Mouse (Mus musculus): Measurements from ENCODE around the gene Tada2a.

The Tada2a gene

GRCm38 (mm10) chr11:84063631-84064209 lies 65.7 kb downstream of the Tada2a start:
- DNase-seq (ENCODE audit: low spot score), result no peak

- DNase-seq (ENCODE audit: low spot score), result no peak
Observed at GRCm38 (mm10) chr11:84062805-84063204, 66.6 kb downstream of the Tada2a start.

DNA sequence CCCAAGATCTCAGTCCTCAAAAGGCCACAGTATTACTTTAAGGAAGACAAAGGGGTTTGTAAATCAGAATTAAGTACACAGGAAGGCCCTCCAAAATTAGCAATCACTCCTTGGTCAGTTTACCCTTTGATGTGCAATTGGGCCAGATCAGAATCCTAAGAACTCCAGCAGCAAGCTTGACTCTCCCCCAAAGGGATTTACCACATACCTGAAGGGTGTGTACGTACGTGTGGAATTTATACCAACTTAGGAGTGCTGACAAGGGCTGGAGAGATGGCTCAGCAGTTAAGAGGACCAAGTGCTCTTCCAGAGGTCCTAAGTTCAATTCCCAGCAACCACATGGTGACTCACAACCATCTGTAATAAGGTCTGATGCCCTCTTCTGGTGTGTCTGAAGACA lies 67.5 kb downstream of the Tada2a start:
- DNase-seq (ENCODE audit: low spot score), result no peak

- DNase-seq (ENCODE audit: low spot score), result no peak
Observed at GRCm38 (mm10) chr11:84060635-84061034, 68.8 kb downstream of the Tada2a start.

DNA sequence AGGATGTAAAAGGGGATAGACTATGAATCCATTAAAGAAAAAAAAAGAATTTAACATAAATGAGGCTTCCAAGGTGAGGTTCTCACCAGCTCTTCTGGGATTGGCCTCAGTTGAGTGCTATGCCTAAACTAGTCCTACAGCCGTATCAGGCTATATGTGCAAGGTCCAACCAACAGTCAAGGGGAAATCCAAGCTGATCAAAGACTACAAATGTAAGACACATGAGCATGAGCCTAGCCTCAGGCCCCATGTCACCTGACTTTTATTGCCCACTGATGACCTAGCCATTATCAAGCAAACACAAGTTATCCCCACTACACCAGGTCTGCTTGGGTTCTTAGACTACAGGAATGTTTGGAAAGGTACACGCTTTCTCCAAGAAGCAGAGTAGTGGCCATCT lies 69.6 kb downstream of the Tada2a start:
- no peak for DNase-seq (ENCODE audit: low spot score)

DNA sequence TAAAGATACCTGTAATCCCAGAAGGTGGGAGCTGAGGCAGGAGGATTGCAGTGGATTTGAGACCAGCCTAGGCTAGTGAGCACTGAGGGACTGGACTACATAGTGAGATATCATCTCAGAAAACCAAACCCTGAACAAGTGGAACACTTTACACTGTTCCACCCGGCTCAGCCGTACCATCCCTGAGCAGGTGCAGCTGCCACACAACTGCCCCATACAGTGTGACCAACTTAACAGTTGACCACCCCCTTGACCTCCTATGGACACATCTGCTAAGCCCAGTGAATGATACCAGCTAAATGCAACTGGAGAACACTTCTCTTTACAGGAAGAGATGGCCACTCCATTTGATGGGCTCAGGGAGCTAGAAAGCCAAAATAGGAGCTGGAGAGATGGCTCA lies 72.0 kb downstream of the Tada2a start:
- no peak for DNase-seq (ENCODE audit: low spot score)

GRCm38 (mm10) chr11:84053524-84054163 lies 75.8 kb downstream of the Tada2a start:
- no peak for DNase-seq (ENCODE audit: low spot score)

GRCm38 (mm10) chr11:84053055-84053454 lies 76.3 kb downstream of the Tada2a start:
- no peak for DNase-seq (ENCODE audit: low spot score)

DNA sequence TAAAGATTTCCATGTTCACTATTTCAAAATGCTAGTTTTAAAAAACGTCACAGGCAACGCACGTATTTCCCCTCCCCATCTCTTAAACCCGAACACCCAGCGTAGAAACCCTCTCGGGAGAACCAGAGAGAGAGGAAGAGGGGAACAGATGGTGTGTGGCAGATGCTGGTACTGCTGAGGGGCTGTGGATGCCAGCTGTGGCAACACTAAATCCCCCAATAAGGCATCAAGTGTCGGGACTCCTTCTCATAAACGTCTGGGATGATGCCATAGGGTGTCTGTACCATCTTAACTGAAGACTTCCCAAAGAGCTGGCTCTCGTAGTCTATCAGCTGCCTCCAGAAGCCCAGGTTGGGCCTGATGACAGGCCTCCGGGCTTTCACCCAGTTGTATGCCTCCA lies 81.0 kb downstream of the Tada2a start:
- DNase-seq (ENCODE audit: low spot score), result no peak

DNA sequence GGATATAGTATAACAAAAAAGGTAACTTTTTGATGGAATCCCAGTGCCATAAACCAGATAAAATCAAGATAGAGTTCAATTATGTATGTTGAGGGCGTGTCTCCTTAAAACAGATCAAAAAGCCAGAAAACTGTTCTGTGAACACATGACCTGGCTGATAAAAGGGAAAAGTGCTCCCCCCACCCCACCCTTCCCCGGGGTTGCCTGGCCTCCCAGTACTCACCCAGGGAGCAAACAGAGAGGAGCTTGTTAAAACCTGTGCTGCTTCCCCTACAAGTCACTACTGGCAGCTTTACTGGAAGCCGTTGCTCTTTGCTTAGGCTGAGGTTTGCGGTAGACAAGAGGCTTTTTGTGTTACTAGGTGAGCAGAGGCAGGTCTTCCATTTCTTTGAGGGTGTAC lies 82.1 kb downstream of the Tada2a start:
- DNase-seq (ENCODE audit: low spot score), result no peak

DNA sequence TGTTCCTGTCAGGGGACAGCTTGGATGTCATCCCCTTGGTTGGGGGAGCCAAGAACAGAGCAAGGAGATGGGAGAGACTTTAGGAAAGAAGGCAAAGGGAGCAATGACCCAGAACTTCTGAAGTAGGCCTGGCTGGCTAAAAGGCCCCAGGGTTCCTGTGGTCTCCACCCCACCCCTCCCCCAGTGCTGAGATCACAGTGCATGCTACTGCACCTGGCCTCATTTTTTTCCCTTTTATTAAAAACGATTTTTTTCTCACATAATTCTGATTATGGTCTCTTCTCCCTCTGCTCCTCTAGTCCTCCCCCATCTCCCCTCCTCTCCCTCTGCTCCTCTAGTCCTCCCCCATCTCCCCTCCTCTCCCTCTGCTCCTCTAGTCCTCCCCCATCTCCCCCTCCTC lies 84.4 kb downstream of the Tada2a start:
- DNase-seq (ENCODE audit: low spot score), result no peak

GRCm38 (mm10) chr11:84042808-84043762 lies 86.3 kb downstream of the Tada2a start:
- no peak for DNase-seq (ENCODE audit: low spot score)

GRCm38 (mm10) chr11:84040621-84041020 lies 88.8 kb downstream of the Tada2a start:
- no peak for DNase-seq (ENCODE audit: low spot score)

GRCm38 (mm10) chr11:84033671-84034070 lies 95.7 kb downstream of the Tada2a start:
- DNase-seq (ENCODE audit: low spot score), result no peak

GRCm38 (mm10) chr11:84032559-84032958 lies 96.8 kb downstream of the Tada2a start:
- DNase-seq (ENCODE audit: low spot score), result no peak

DNA sequence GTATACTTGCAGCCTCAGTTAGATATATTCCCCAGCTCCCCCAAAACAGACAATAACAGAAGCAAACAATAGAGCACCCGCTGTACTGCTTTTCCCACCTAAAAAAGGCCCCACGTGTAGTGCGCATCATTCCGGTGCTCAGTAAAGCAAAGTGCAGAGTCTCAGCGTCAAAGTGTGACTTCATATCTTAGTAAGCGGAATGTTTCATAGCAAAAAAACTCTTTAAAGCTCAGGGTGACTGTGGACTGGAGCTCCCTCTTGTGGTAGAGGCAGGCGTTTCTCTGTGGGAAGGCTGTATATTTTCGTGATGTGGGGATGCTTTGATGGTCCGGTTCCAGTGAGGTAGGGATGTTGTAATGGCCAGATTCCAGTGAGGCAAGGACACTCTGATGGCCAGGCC lies 97.4 kb downstream of the Tada2a start:
- DNase-seq (ENCODE audit: low spot score), result no peak

Measured in ovary, adult 18-20 months (tissue).